Mouse (Mus musculus) left cerebral cortex, postnatal 4 days (tissue): Measurements from ENCODE around the gene Ofd1. TPM values are rescaled to one million over a fixed set of nuclear protein-coding genes. Genes with fewer than 3 reads are reported as not detected.

Experiments
- DNase-seq: peaks from one replicate; pipeline ENCODE4 v3.0.0-alpha.2; 2022
- intact Hi-C: fragments of 180-260 bp; cut with DNase I; formaldehyde crosslinking; loops from one replicate; pipeline ENCODE4 v1.15.1; 2025
- total RNA-seq, 2 experiments: library from RNA; stranded (reverse); gene quantifications; 2 replicates each; pipeline ENCODE4 v1.2.3; 2021

Ofd1 gene
- total RNA-seq, 2 experiments from 2014 or later, result 8.5 to 8.6 TPM

DNA sequence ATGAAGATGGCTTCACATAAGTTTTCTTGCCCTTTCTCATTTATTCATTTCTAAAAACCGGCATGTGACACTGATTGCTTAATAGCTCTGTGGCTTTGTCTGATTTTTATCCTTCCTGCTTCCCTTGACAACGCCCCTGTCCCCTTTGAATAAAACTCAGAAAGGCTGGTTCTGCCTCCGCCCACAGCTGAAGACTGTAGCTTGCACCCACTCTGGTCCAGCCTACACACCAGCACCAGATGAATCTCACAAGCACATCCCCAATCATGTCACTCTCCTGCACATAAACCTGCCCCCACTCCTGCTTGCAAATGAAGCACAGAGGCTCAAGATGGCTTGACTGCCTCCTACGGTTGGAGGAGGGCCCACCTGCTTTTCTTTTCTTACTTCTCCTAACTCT is 80.0 kb downstream of the Ofd1 start:
- DNase-seq, result no peak
- intact Hi-C loops, result no loop called here

DNA sequence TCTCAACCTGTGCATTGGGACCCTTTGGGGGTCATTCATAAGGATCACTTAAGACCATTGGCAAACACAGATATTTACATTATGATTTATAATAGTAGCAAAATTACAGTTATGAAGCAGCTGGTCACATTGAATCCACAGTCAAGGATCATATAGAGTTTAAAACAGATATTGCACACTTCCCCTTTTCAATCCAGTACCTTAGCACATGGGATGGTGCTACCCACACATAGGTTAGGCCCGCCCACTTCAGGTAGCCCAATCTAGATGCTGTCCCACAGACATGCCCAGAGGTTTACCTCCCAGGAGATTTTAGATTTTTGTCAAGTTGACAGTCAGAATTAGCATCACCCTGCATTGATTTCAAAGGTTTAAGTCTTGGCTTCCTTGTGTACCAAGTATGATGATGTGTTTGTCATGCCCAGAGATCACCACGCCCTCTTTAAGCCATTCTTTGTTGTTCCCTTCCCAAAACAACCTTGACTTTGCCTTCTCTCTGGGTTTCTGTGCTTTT is 80.5 kb downstream of the Ofd1 start:
- DNase-seq, result no peak
- intact Hi-C loops, result no loop called here

DNA sequence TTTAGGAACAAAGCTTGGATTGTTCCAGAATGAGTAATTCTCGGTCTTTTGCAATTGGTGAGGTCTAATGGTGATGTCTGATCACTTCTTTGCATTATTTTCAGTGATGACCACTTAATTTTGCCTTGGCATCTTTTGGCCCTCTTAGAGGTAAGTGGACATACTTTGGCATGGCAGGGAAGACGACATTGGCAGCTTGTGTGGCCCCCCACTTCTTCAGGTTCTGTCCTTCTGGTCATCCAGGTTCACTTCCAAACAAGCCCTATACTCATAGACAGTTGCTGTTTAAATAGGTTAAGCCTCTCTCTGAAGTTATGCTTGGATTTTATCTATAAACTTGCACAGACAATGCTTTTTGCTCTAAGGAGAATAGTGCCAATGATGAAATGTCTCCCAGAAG is 81.5 kb downstream of the Ofd1 start:
- intact Hi-C loops, result no loop called here
- no peak for DNase-seq

DNA sequence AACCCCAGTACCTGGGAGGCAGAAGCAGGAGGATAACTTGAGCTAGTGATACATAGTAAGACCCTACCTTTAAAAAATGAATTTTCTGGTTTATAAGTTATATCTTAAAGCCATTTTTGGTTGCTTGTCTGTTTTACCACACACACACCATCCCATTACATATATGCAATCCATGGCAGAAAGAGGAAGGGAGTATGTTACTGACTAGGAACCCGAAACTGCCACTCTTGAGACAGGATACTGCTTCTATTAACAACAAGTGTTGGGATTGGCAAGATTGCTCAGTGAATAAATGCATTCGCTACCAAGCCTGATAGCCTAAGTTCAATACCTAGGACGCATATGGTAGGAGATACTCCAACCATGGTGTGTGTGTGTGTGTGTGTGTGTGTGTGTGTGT is 84.2 kb downstream of the Ofd1 start:
- intact Hi-C loops, result no loop called here
- no peak for DNase-seq

DNA sequence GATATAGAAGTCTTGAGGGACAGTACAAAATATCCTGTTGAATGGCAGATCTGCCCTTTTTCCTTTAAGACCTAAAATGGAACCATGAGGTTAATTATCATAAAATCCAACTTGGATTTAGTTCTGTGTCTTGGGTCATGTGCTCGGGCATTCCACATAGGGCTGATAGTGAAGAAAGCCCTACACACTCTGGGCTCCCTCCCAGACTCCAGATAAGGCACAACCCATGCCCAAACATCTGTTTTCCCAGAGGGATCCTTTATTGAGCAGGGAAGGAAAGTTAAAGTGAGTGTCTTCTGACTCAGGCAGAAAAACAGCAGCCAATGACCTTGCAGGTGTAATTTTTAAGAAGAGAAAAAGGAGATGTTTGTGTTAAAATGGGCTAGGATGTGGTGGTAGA is 85.6 kb downstream of the Ofd1 start:
- no peak for DNase-seq
- intact Hi-C loops, result no loop called here

DNA sequence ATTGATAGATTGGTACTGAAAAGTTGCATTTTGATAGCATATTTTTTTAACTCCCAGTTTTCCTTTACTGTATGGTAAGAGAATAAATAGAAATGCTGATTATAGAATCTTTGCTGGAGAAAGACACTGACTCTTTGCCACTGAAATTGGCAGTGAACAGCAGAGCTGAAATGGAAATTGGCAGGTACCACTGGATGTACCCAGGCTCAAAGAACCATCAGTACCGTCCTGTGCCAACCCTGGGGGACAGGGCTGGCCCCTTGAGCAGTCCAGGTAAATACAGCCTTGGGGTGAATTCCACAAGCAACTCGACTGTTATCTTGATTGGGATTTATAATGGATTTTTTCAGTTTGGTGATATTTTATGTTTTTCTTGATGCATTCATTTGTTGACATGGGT is 87.1 kb downstream of the Ofd1 start:
- DNase-seq, result no peak
- intact Hi-C loops, result no loop called here

DNA sequence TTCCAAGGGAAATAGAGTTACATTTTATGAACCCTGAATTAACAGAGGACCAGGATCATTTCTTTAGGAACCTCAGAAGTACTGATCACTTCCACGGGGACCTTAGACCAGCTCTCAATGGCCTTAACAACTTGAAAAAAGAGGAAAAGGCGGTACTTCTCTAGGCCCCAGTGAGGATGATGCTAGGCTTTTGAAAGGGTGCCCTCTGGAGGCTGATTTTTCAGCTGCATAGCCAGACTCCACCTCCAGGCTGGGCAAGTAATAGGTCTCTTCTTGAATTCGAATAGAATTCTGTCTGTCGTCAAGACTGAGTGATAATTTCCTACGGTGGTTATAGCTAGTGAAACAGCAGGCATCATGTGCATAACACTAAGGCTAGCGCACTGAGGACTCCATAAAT is 88.7 kb downstream of the Ofd1 start:
- DNase-seq, result peak; percentile 66
- intact Hi-C loops, result no loop called here

DNA sequence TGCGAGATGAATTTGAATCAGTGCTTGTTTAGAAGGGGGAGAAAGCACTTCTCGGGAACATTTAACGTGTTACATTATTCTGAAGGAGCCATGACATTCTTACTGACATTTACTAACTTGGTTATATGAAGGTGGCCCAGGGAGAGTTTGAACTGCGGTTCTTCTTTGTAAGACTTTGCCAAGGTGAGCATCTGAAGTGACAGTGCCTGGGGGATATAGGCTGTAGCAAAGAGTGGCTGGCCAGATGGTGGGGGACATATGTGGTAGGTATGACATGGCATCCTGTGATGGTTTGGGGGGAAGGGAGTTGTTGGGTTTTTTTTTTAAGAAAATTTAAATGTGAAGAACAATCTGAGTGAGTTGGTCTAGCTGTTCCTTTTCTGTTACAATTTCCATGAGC is 91.9 kb downstream of the Ofd1 start:
- peak; percentile 19 for DNase-seq
- intact Hi-C loops, result loop anchor here (5.0 kb wide), 2 partner anchors 111 to 176 kb away; partner anchors contain the start of genes Gemin8 and Gpm6b

DNA sequence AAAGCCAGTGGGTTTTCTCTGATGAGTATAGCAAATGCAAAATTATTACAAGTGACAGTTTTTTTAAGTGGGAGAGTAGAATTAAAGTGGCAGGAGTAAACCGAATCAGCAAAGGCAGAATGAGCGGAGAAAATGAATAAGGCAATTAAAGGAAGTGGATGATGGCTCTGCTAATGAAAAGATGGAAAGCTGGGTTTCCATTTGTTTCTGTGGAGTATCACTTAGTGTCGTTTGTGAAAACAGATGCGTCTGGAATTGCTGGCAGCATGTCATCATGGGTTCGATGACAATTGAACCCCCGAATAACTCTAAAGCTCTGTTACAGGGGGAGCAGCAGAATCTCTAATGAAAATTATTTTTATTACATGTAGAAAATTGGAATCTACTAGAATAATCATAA is 92.4 kb downstream of the Ofd1 start:
- intact Hi-C loops, result loop anchor here (5.0 kb wide), 2 partner anchors 111 to 176 kb away; partner anchors contain the start of genes Gemin8 and Gpm6b
- DNase-seq, result no peak

DNA sequence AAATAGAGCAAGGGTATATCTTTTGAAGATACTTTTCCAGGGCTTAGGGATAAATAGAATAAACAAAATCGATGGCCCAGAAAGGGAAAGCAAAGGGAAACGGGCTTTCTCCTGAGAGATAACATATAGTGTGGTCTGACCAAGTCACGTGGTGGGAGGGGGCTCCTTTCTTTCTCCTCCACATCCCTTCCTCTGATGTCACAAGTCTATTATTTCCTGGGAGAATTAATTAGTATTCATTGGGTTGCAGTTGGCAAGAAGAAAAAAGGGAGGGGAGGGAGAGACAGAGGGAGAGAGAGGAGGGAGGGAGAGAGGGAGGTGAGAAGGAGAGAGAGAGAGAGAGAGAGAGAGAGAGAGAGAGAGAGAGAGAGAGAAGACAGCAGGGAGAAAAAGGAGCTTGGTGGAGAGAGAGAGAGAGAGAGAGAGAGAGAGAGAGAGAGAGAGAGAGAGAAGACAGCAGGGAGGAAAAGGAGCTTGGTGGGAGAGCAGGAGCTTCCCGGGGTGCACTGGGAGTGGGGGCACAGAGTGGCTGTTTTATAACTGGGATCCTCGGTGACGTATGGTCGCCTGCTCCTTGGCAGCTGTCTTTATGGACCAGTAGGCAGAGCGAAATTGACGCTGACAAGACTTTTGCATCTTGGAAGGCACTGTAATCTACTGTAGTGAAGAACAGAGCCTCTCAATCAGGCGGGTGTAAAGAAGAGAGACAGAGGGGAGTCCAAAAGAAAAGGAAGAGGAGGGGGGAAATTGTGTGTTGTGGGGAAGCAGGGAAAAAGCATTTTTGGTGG is 96.1 kb downstream of the Ofd1 start:
- DNase-seq, result peak; percentile 71

DNA sequence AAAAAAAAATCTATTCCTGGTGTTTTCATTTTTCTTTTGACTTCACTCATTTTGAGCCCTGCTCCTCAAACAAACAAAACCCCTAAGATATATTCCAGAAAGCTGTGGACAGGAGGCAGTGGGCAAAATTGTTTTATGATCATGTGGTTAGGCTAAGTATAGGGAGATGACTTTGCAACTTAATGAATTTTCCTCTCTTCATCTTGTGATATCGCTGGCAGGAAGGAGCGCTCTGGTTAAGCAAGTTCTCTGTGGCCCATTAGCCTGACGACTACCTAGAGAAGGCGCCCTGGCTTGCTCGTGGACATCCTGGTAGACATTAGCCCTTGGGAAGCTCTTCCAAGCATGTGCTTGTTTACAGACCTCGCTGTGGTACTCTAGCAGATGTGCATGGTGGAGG is 98.7 kb downstream of the Ofd1 start:
- DNase-seq, result no peak
- intact Hi-C loops, result no loop called here

More for the DNA sequence above, 96.1 kb downstream of the Ofd1 start:
- intact Hi-C loops, result loop anchor here (5.0 kb wide), 2 partner anchors 107 to 172 kb away; partner anchors contain the start of genes Gemin8 and Gpm6b

Other genes starting within 250 kb of the Ofd1 start
- 100 to 1,000 TPM; 480 to 514 TPM for gene Gpm6b, start 201.8 kb downstream of the Ofd1 start, total RNA-seq
- gene Trappc2, start 130 bp downstream of the Ofd1 start, total RNA-seq, result 10 to 100 TPM; 37.7 to 44.9 TPM
- gene Rab9, start 39.2 kb upstream of the Ofd1 start, total RNA-seq, result 10 to 100 TPM; 36.7 to 38.6 TPM
- gene Tceanc, start 77.9 kb upstream of the Ofd1 start, total RNA-seq, result 1 to 10 TPM; 2.7 to 3.9 TPM
- 1 to 10 TPM; 2.3 to 3.2 TPM for gene Egfl6, start 145.0 kb upstream of the Ofd1 start, total RNA-seq